Mouse (Mus musculus) embryonic fibroblast, embryonic 13.5 days (primary cell): Measurements from ENCODE around the gene Nectin4.

ENCODE experiments used
- CTCF ChIP-seq: IDR thresholded peaks from 2 replicates; pipeline ENCODE4 v1.5.1; 2011; ENCODE audit warnings: mild to moderate bottlenecking, control low read depth, low read length, moderate library complexity, borderline replicate concordance; ENCODE audit not compliant: insufficient read depth
- POLR2A ChIP-seq: IDR thresholded peaks from 2 replicates; pipeline ENCODE4 v1.6.1; 2011; ENCODE audit warnings: low read depth, mild to moderate bottlenecking, control low read depth, low read length, moderate library complexity

GRCm38 (mm10) chr1:171407263-171407662, 37.4 kb downstream of the Nectin4 start:
- TF ChIP-seq CTCF (no peak), POLR2A (no peak)
